Comparison of ENCODE assay signal across 15 mouse cellular contexts in genomic region chr5:13810496-13810895, GRCm38 (mm10). TPM values are rescaled to one million over a fixed set of nuclear protein-coding genes. Genes with fewer than 3 reads are reported as not detected.
DNase-seq lines count a peak whose midpoint lies in the region; TF ChIP-seq lines count a peak whose summit lies in the region.
"Not testable (repeated sequence)": the region's sequence is repeated elsewhere in the genome, so short reads cannot be mapped to it uniquely, and the experiment has no call there.
"Had no signal": no experiment of that assay in that cellular context is flagged by ENCODE, and none has a peak within 500 bp of the region (broad histone marks: within the 10 kb centered on the region; RNA-seq: fewer than 3 reads in every experiment).

No protein-coding gene starts in this region.

- H3K27ac ChIP-seq in embryonic fibroblast, embryonic 13.5 days (ENCODE audit: insufficient read depth, low read length), result peak overlapping the region; percentile 57
- not testable (repeated sequence) for H3K27ac ChIP-seq in testis, adult 2 months (ENCODE audit: control insufficient read depth, insufficient read depth, low read depth, low read length)

- TF ChIP-seq CTCF in embryonic fibroblast, embryonic 13.5 days (IDR thresholded peaks at IDR 0.05; ENCODE audit: borderline replicate concordance, insufficient read depth, low read length); testis, adult 2 months (IDR thresholded peaks at IDR 0.05; ENCODE audit: control insufficient read depth, insufficient read depth, insufficient replicate concordance, low read depth, low read length): not testable (repeated sequence)

- H3K27me3 ChIP-seq in testis, adult 2 months (ENCODE audit: control insufficient read depth, insufficient read depth, low read length), result not testable (repeated sequence)

- not testable (repeated sequence) for TF ChIP-seq POLR2A in embryonic fibroblast, embryonic 13.5 days (IDR thresholded peaks at IDR 0.05; ENCODE audit: low read depth, low read length); testis, adult 2 months (IDR thresholded peaks at IDR 0.05; ENCODE audit: control insufficient read depth, low read depth, low read length)

- DNase-seq in 3134 (ENCODE audit: extremely low read depth, insufficient read length, low spot score) (peak; percentile 5), 3T3-L1 (ENCODE audit: low read depth, low spot score) (peak; percentile 83), 416B (ENCODE audit: low read depth) (peak; percentile 1)
- peak; percentile 79 for DNase-seq in Muller cell, postnatal 12 days (ENCODE audit: inconsistent ontology term)
- peak; percentile 31 for DNase-seq in fibroblast of lung, adult 2 months (ENCODE audit: low read depth)

- H3K36me3 ChIP-seq in testis, adult 2 months (ENCODE audit: control insufficient read depth, insufficient read depth, low read length), result not testable (repeated sequence)

- not testable (repeated sequence) for H3K4me1 ChIP-seq in embryonic fibroblast, embryonic 13.5 days (ENCODE audit: control insufficient read depth, insufficient read depth, low read length); testis, adult 2 months (ENCODE audit: control insufficient read depth, insufficient read depth, low read length)

- H3K4me3 ChIP-seq in embryonic fibroblast, embryonic 13.5 days (ENCODE audit: insufficient read depth, low read length), result not testable (repeated sequence)
- peak overlapping the region; percentile 50; the same call in 1 of the 2 replicates for H3K4me3 ChIP-seq in testis, adult 2 months (ENCODE audit: control insufficient read depth, low read depth, low read length)

RNA-seq across cellular contexts. Expression of gene Speer3, which starts 19.1 kb away (rescaled TPM):
- polyA plus RNA-seq in embryonic fibroblast, embryonic 13.5 days (2011; ENCODE audit: insufficient read length, low read depth, missing spikeins), result 0.54 TPM in 1 of 2 replicates, not detected in the other
- polyA plus RNA-seq in testis, adult 2 months (2012; rRNA removed), result 2.5 and 4.0 TPM in 2 replicates
- polyA plus RNA-seq: activated CD4-positive, CD25-positive, alpha-beta regulatory T cell, adult 4 months; adrenal gland, adult 2 months; brain, embryonic 14.5 days; C2C12; CD4-positive, CD25-positive, alpha-beta regulatory T cell, adult 4 months; cerebellum, adult 2 months; G1E; Patski had no signal

Comparison
In these comparisons a context has a peak if more than half of its experiments do, and no peak if none do; other contexts are left out.
1. DNase-seq: peak in every context shown above with its lines; median percentile 83 in 3T3-L1; 79 in Muller cell, postnatal 12 days; 31 in fibroblast of lung, adult 2 months; 5 in 3134; 1 in 416B.